Mouse (Mus musculus) cerebellum, adult (tissue): Measurements from ENCODE around the gene Tac4.

Source experiments
- ATAC-seq: cut with Nextera tagmentation; 2 replicates; pipeline ENCODE4 v1.9.2; 2017; ENCODE audit warnings: mild to moderate bottlenecking, moderate library complexity, mixed read lengths; ENCODE audit not compliant: insufficient number of reproducible peaks, low FRiP score, low TSS enrichment

The Tac4 gene

GRCm38 (mm10) chr11:95261178-95261751 lies at the start of gene Tac4:
Tac4 (plus strand) TSS chr11:95261529.
- no peak for ATAC-seq

GRCm38 (mm10) chr11:95213607-95214006 lies 47.7 kb upstream of the Tac4 start:
- no peak for ATAC-seq

- no peak for ATAC-seq
These were observed 47.0 kb upstream of the Tac4 start for GRCm38 (mm10) chr11:95214305-95214704.

GRCm38 (mm10) chr11:95216193-95216592 lies 45.1 kb upstream of the Tac4 start:
- no peak for ATAC-seq

GRCm38 (mm10) chr11:95219111-95219510 lies 42.2 kb upstream of the Tac4 start:
- no peak for ATAC-seq

GRCm38 (mm10) chr11:95223473-95223872 lies 37.9 kb upstream of the Tac4 start:
- ATAC-seq, result no peak

DNA sequence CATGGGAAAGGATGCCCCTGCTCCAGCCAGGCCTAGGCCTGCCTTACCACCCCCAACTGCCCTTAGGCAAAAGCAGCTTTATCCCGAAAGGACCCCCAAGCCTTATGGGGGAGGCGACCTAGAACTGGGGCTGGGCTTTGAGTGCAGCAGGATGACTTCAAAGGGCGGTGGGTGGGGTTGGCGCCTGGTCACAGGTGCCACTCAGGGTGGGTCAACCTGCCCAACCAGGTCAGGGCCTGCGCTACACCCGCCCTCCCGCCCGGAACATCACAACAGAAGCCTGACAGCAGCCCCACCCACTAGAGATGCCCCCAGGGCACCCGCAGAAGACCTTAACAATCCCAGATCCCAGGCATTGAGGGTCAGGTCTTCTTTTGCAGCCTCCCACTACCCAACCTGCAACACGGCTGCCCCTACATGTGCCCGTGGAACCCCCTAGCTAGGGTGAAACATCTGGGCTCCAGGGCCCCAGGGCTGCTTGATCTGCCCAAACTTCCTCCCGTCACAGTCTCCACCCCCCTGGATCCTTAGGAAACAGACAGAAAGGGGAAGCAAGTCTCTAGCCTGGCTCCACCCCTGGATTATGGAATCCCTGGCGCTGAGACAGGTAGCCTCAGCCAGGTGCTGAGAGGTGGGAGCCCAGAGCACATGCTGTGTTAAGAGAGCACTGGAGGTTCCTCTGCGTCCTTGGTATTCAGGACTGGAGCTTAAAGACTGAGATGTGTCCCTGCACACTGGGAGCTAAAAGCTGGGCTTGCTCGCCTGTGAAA lies 37.0 kb upstream of the Tac4 start:
- no peak for ATAC-seq

- no peak for ATAC-seq
These were observed 35.9 kb upstream of the Tac4 start for GRCm38 (mm10) chr11:95225448-95225847.

GRCm38 (mm10) chr11:95227467-95227866 lies 33.9 kb upstream of the Tac4 start:
- ATAC-seq, result no peak

GRCm38 (mm10) chr11:95231688-95232328 lies 29.5 kb upstream of the Tac4 start:
- no peak for ATAC-seq

- ATAC-seq, result no peak
These were observed 29.0 kb upstream of the Tac4 start for GRCm38 (mm10) chr11:95232329-95232696.

DNA sequence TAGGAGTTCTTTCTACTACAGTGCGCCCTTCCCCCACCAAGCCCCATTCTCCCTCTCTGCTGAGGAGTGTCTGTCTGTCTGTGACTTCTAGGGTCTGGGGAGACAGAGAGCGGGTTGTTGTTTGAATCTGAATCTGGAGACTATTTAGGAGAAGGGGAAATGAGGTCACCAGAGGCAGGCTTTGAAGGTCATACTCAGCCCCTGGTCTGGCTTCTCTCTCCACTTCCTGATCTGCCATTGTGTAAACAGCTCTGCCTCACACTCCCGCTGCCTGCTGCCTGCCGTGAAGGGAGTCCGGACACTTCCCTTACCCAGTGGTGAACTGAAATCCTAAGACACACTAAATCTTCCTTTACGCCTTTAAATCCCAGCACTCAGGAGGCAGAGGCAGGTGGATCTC lies 22.9 kb upstream of the Tac4 start:
- no peak for ATAC-seq

- ATAC-seq, result no peak
These were observed 18.7 kb upstream of the Tac4 start for GRCm38 (mm10) chr11:95242653-95243052.

DNA sequence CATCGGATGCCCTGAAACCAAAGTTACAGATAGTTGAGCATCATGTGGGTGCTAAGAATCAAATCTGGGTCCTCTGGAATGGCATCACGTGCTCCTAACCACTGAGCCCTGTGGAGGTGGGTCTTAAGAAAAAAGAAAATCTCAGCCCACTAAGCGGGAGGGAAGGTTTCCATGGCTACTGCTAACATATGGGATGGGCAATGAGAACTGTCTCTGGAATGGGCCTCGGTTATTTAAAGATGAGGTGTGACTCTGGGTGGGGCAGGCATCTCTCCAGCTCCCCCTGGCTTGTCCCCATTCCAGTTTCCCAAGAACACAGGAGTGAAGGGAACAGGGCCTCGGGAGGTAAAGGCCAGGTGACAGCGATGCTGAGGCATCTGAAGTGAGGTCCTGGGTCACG lies 15.9 kb upstream of the Tac4 start:
- ATAC-seq, result no peak

DNA sequence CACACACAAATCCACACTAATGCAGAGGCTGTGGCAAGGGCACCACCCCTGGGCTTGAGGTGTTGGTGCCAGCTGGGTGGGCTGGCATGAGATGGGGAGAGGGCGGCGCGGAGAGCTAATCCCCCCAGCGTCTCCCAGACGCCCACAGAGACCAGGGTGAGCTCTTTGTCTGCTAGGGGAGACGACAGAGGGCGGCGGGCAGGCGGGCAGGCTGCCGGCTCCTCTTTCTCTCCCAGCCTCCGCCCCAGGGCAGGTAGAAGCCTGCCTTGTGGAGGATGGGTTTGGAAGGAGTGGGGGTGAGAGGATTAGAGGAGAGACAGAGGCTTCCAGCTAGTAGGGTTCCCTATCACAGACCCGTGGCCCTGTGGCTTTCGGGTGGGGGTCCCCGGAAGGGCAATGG lies 14.3 kb upstream of the Tac4 start:
- no peak for ATAC-seq

DNA sequence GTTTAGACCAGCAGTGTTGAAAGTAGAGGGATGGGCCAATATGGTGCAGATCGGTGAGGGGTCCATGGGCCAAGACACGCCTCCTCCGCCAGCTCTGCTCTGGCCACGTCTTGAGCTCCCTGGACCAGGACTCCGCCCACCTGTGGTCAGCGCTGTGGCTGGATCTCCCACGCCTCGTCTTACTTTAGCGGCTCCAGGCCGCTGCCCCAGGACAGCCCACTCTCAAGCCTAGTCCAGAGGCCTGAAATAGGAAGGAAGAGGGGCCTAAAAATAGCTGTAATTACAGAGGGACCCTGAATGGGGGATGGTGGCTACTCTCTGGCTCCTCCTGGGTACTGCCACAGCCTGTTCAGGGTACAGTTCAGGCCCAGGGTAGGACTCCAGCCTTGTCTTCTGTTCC lies 11.2 kb upstream of the Tac4 start:
- no peak for ATAC-seq

- ATAC-seq, result no peak
These were observed 10.0 kb upstream of the Tac4 start for GRCm38 (mm10) chr11:95251295-95251694.

DNA sequence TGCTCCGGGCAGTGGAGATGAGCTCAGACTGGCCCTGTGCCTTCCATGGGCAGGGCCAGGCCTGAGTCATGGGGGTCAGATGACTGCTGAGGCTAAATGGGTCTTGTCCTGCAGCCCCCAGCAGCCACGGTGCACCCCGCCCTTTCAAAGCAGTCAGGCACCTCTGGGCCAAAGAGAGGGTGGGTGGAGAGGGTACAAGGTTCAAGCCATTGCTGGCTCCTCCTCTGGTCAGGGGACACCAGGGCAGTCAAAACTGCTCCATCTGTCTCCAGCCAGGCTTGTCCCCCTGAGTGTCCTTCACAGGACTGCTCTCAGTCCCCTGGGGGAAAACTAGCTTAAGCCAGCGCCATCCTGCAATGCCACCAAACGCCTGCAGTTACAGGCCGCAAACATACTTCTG lies 9.2 kb upstream of the Tac4 start:
- ATAC-seq, result no peak

- no peak for ATAC-seq
These were observed 7.2 kb upstream of the Tac4 start for GRCm38 (mm10) chr11:95254165-95254564.

DNA sequence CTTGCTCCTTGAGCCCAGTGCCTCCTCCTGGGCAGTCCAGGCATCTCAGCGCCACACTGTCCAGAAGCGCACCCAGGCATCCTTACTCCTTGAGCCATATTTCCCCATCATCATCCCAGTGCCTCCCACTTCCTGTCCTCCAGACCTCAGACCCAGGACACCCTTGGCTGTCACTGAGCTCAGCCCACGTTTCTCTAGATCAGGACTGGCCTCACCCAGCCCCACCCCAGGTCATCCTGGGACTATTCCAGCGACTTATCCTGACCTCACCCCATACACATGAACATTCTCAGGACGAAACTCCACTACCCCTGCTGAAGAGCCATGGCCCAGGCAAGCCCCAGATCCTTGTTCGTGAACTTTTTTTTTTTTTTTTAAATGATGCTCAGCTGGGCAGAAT lies 5.6 kb upstream of the Tac4 start:
- no peak for ATAC-seq

DNA sequence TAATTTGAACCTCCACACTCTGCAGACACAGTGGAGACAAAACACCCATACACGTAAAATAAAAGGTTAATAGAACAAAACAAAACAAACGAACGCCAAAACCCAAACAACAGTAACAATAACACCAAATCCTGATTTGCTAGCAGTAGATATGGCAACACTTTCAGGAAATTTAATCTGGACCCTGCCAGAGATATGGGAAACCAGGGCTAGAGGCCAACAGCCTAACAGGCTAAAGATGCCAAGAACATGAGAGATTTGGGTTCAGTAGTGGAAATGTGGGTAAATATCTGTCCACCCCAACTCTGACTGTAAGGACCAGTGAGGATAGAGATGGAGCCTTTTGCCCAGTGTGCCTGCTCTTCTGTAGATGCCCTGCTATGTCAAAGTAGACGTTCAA lies 3.4 kb upstream of the Tac4 start:
- no peak for ATAC-seq

GRCm38 (mm10) chr11:95258490-95258889 lies 2.8 kb upstream of the Tac4 start:
- no peak for ATAC-seq
